Comparison of ENCODE assay signal across 7 mouse cellular contexts in genomic region chr13:93792945-93793642, GRCm38 (mm10). TPM values are rescaled to one million over a fixed set of nuclear protein-coding genes. Genes with fewer than 3 reads are reported as not detected.
DNase-seq lines count a peak whose midpoint lies in the region; ATAC-seq and TF ChIP-seq lines count a peak whose summit lies in the region.

No protein-coding gene starts in this region.

- DNase-seq in thymus, adult 2 months: peak; percentile 10
- no peak for DNase-seq in thymus, postnatal 25 days
- DNase-seq in embryo, embryonic 11.5 days (ENCODE audit: low read depth, low spot score): peak; percentile 57
- DNase-seq in hindbrain, embryonic 14.5 days (ENCODE audit: low spot score): peak; percentile 88
- DNase-seq in urinary bladder, postnatal 25 days (ENCODE audit: low spot score): no peak

- H3K4me1 ChIP-seq in thymus, adult 2 months (replicated peaks; ENCODE audit: control insufficient read depth, insufficient read depth, low read length): no peaks in the 10 kb centered on the region
- H3K4me1 ChIP-seq in hindbrain, embryonic 14.5 days (replicated peaks; ENCODE audit: control insufficient read depth, insufficient read depth, low read length): no peaks in the 10 kb centered on the region
- H3K4me1 ChIP-seq in limb, embryonic 13.5 days: peaks cover 7% of the 10 kb centered on the region
- H3K4me1 ChIP-seq in midbrain, embryonic 16.5 days (ENCODE audit: control insufficient read depth, insufficient read depth, low read length): no peaks in the 10 kb centered on the region

- no peak for TF ChIP-seq POLR2A in thymus, adult 2 months (IDR thresholded peaks at IDR 0.05; ENCODE audit: control insufficient read depth, extremely low read depth, insufficient read depth, low read length, poor library complexity)

- WGBS in thymus, adult 2 months: 65% methylated on average over 11 of the region's 11 CpGs
- 52% methylated on average over 11 of the region's 11 CpGs for WGBS in hindbrain, embryonic 14.5 days
- WGBS in limb, embryonic 13.5 days: 39% methylated on average over 11 of the region's 11 CpGs
- WGBS in midbrain, embryonic 16.5 days: 43% methylated on average over 11 of the region's 11 CpGs

- H3K9me3 ChIP-seq in hindbrain, embryonic 14.5 days (ENCODE audit: control insufficient read depth, low read length): no peaks in the 10 kb centered on the region
- H3K9me3 ChIP-seq in limb, embryonic 13.5 days: 0 out of 2 replicates have a peak, but pooled peaks cover under 1% of the 10 kb centered on the region
- no peaks in the 10 kb centered on the region for H3K9me3 ChIP-seq in midbrain, embryonic 16.5 days (replicated peaks; ENCODE audit: control insufficient read depth, low read length, poor library complexity, severe bottlenecking)

- no peak overlapping the region for H3K4me2 ChIP-seq in hindbrain, embryonic 14.5 days (replicated peaks)
- no peak overlapping the region for H3K4me2 ChIP-seq in limb, embryonic 13.5 days (replicated peaks)
- H3K4me2 ChIP-seq in midbrain, embryonic 16.5 days (ENCODE audit: low read length): no peak overlapping the region

- H3K36me3 ChIP-seq in thymus, adult 2 months (ENCODE audit: control insufficient read depth, insufficient read depth, low read length): no peaks in the 10 kb centered on the region
- no peaks in the 10 kb centered on the region for H3K36me3 ChIP-seq in hindbrain, embryonic 14.5 days (replicated peaks; ENCODE audit: control insufficient read depth, insufficient read depth)
- H3K36me3 ChIP-seq in limb, embryonic 13.5 days: no peaks in the 10 kb centered on the region; the same call in 1 of the 2 replicates
- H3K36me3 ChIP-seq in midbrain, embryonic 16.5 days (ENCODE audit: control insufficient read depth, insufficient read depth, low read length): no peaks in the 10 kb centered on the region

- H3K9ac ChIP-seq in hindbrain, embryonic 14.5 days: no peak overlapping the region
- H3K9ac ChIP-seq in limb, embryonic 13.5 days: no peak overlapping the region
- no peak overlapping the region for H3K9ac ChIP-seq in midbrain, embryonic 16.5 days (ENCODE audit: low read depth, low read length)

- peak; percentile 79; the same call in 1 of the 2 replicates for ATAC-seq in hindbrain, embryonic 14.5 days (ENCODE audit: low FRiP score)
- ATAC-seq in limb, embryonic 13.5 days (ENCODE audit: low FRiP score, low read depth): peak; percentile 80; the same call in 1 of the 2 replicates
- ATAC-seq in midbrain, embryonic 16.5 days: peak; percentile 87

- no peak overlapping the region for H3K4me3 ChIP-seq in thymus, adult 2 months (ENCODE audit: control insufficient read depth, insufficient read depth, low read length)
- H3K4me3 ChIP-seq in hindbrain, embryonic 14.5 days (replicated peaks; ENCODE audit: low read length): no peak overlapping the region
- no peak overlapping the region for H3K4me3 ChIP-seq in limb, embryonic 13.5 days
- H3K4me3 ChIP-seq in midbrain, embryonic 16.5 days (ENCODE audit: low read depth, low read length): no peak overlapping the region

- H3K27me3 ChIP-seq in thymus, adult 2 months (ENCODE audit: control insufficient read depth, insufficient read depth, low read length): no peaks in the 10 kb centered on the region
- no peaks in the 10 kb centered on the region for H3K27me3 ChIP-seq in hindbrain, embryonic 14.5 days (ENCODE audit: control insufficient read depth, insufficient read depth, low read length)
- H3K27me3 ChIP-seq in limb, embryonic 13.5 days: no peaks in the 10 kb centered on the region
- H3K27me3 ChIP-seq in midbrain, embryonic 16.5 days (ENCODE audit: control insufficient read depth, insufficient read depth, low read depth, low read length): no peaks in the 10 kb centered on the region; the same call in 1 of the 2 replicates

- H3K27ac ChIP-seq in thymus, adult 2 months (ENCODE audit: control insufficient read depth, insufficient read depth, low read length): no peak overlapping the region
- no peak overlapping the region for H3K27ac ChIP-seq in hindbrain, embryonic 14.5 days
- H3K27ac ChIP-seq in limb, embryonic 13.5 days: no peak overlapping the region
- H3K27ac ChIP-seq in midbrain, embryonic 16.5 days (ENCODE audit: low read length): no peak overlapping the region

- no peak for TF ChIP-seq CTCF in thymus, adult 2 months (IDR thresholded peaks at IDR 0.05; ENCODE audit: borderline replicate concordance, control insufficient read depth, extremely low read depth, insufficient read depth, low read length, poor library complexity)

RNA-seq across cellular contexts. Expression of gene Arsb, which starts 21.7 kb away (rescaled TPM):
- 17.9 and 19.1 TPM in 2 replicates for polyA plus RNA-seq in thymus, adult 2 months (2012; rRNA removed)
- 10.9 and 12.1 TPM in 2 replicates for polyA plus RNA-seq in hindbrain, embryonic 14.5 days (2014; fragmentation: Nextera tagmentation; extraction: Ambion mirVana)
- polyA plus RNA-seq in limb, embryonic 13.5 days (2015; fragmentation: Nextera tagmentation; extraction: Ambion mirVana): 13.5 and 13.7 TPM in 2 replicates
- polyA plus RNA-seq in midbrain, embryonic 16.5 days (2015; fragmentation: Nextera tagmentation; extraction: Ambion mirVana): 10.5 and 11.8 TPM in 2 replicates

Comparison
In these comparisons a context has a peak if more than half of its experiments do, and no peak if none do; other contexts are left out.
1. DNase-seq: peak in thymus, adult 2 months (single experiment), embryo, embryonic 11.5 days (single experiment) and hindbrain, embryonic 14.5 days (single experiment); none in thymus, postnatal 25 days (single experiment) and urinary bladder, postnatal 25 days (single experiment).
2. Peak in every context shown above with its lines, with median percentiles within 50 percentile points of each other: ATAC-seq.